In the genomic region with DNA sequence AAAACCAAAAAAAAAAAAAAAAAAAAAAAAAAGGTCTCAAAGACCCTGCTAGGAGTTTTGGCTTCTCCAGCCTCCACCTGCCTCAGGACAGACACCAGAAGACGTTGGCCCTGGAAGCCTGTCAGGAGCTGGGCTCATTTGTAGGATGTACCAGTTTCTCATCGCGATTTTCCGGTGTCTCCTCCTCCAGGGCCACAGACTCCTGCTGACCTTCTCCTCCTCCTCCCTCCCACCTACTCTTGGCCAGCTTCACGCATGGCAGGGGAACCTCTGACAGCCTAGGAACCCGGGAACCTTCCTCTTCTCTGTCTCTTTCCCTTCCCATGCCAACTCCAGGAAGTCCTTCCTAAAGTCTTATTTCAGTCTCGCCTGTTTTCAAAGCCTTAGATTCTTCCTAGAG, we compare ENCODE assay signal across 14 mouse cellular contexts. TPM values are rescaled to one million over a fixed set of nuclear protein-coding genes. Genes with fewer than 3 reads are reported as not detected.
"Had no signal": no experiment of that assay in that cellular context is flagged by ENCODE, and none has a peak within 500 bp of the region (broad histone marks: within the 10 kb centered on the region; RNA-seq: fewer than 3 reads in every experiment).

No protein-coding gene starts in this region.

- H3K27ac ChIP-seq: kidney, postnatal 0 days; liver, embryonic 12.5 days; macrophage; midbrain, embryonic 12.5 days had no signal

- H3K4me3 ChIP-seq: limb, embryonic 15.5 days; liver, embryonic 12.5 days; megakaryocyte, embryonic 14.5 days; midbrain, embryonic 12.5 days had no signal

- DNase-seq: kidney, adult 9 months; kidney, postnatal 36 days; lung, embryonic 14.5 days; lung, postnatal 10 days; right cerebral cortex, adult 18-20 months; right cerebral cortex, postnatal 25 days; thymus, postnatal 36 days had no signal

RNA-seq across cellular contexts. Expression of a gene that starts 31.6 kb away (rescaled TPM):
- total RNA-seq: midbrain, postnatal 0 days had no signal
